Mouse (Mus musculus): ENCODE measurements around the gene Rnf216. TPM values are rescaled to one million over a fixed set of nuclear protein-coding genes. Genes with fewer than 3 reads are reported as not detected.

Rnf216 gene
- polyA plus RNA-seq, 2 experiments = 9.7 to 10.8 TPM

- H3K27ac ChIP-seq = peak overlapping the region; percentile 95
- no peaks in the 10 kb centered on the region; the same call in none of the 2 replicates for H3K36me3 ChIP-seq (replicated peaks; ENCODE audit: control insufficient read depth, insufficient read depth, low read depth)
- H3K9me3 ChIP-seq (ENCODE audit: control insufficient read depth, low read length) = no peaks in the 10 kb centered on the region
- peak; percentile 83 for ATAC-seq (ENCODE audit: insufficient read depth)
- H3K4me1 ChIP-seq (replicated peaks; ENCODE audit: control insufficient read depth in 2 of 2, insufficient read depth in 2 of 2, low read length in 1 of 2) = peaks cover 86 to 88% of the 10 kb centered on the region in 2 experiments
- H3K4me2 ChIP-seq (ENCODE audit: low read depth) = peak overlapping the region; percentile 79
- DNase-seq (ENCODE audit: low read depth in 3 of 3, low spot score in 3 of 3) = peak; percentile 83 to 88 (median 88)
- TF ChIP-seq CTCF (IDR thresholded peaks at IDR 0.05; ENCODE audit: low read depth) (no peak), EP300 (IDR thresholded peaks at IDR 0.05; ENCODE audit: low read depth) (peak; percentile 98)
- H3K9ac ChIP-seq (replicated peaks) = peak overlapping the region; percentile 67
- no peaks in the 10 kb centered on the region for H3K27me3 ChIP-seq (ENCODE audit: control insufficient read depth, insufficient read depth, low read length)
- 1% methylated on average over 2 of the region's 2 CpGs for WGBS (ENCODE audit: insufficient replicate concordance)
- H3K4me3 ChIP-seq (ENCODE audit: insufficient read depth in 1 of 2, low read depth in 2 of 2, low read length in 2 of 2) = peak overlapping the region in 1 of 2 experiments; percentile 27; a peak in 3 of 4 replicates
Measured at GRCm38 (mm10) chr5:143058208-143058607, 54.6 kb downstream of the Rnf216 start.

- no peak overlapping the region; a peak in 1 of 4 replicates for H3K4me3 ChIP-seq (ENCODE audit: insufficient read depth in 1 of 2, low read depth in 2 of 2, low read length in 2 of 2)
- TF ChIP-seq EP300 (IDR thresholded peaks at IDR 0.05; ENCODE audit: low read depth) = no peak
- no peak for TF ChIP-seq CTCF (IDR thresholded peaks at IDR 0.05; ENCODE audit: low read depth)
- peak overlapping the region; percentile 34 for H3K9ac ChIP-seq (replicated peaks)
- H3K27ac ChIP-seq = peak overlapping the region; percentile 95
- H3K27me3 ChIP-seq (ENCODE audit: control insufficient read depth, insufficient read depth, low read length) = no peaks in the 10 kb centered on the region
- ATAC-seq (ENCODE audit: insufficient read depth) (no peak), DNase-seq (ENCODE audit: low read depth in 3 of 3, low spot score in 3 of 3) (no peak)
- WGBS (ENCODE audit: insufficient replicate concordance) = 41% methylated on average over 1 of the region's 1 CpGs
- H3K4me2 ChIP-seq (ENCODE audit: low read depth) = peak overlapping the region; percentile 79
- H3K36me3 ChIP-seq (replicated peaks; ENCODE audit: control insufficient read depth, insufficient read depth, low read depth) = no peaks in the 10 kb centered on the region; the same call in none of the 2 replicates
- H3K9me3 ChIP-seq (ENCODE audit: control insufficient read depth, low read length) = no peaks in the 10 kb centered on the region
- peaks cover 90 to 92% of the 10 kb centered on the region in 2 experiments for H3K4me1 ChIP-seq (replicated peaks; ENCODE audit: control insufficient read depth in 2 of 2, insufficient read depth in 2 of 2, low read length in 1 of 2)
Measured at GRCm38 (mm10) chr5:143057753-143058152, 55.0 kb downstream of the Rnf216 start.

- Histone ChIP-seq H3K4me2 (ENCODE audit: low read depth) (0 out of 2 replicates have a peak overlapping the region, but pooled peaks have one; percentile 2), H3K9me3 (ENCODE audit: control insufficient read depth, low read length) (no peaks in the 10 kb centered on the region), H3K4me1 (replicated peaks; ENCODE audit: control insufficient read depth in 2 of 2, insufficient read depth in 2 of 2, low read length in 1 of 2) (peaks cover 95 to 98% of the 10 kb centered on the region in 2 experiments), H3K36me3 (replicated peaks; ENCODE audit: control insufficient read depth, insufficient read depth, low read depth) (no peaks in the 10 kb centered on the region; the same call in 1 of the 2 replicates), H3K9ac (replicated peaks) (no peak overlapping the region; the same call in 1 of the 2 replicates), H3K27me3 (ENCODE audit: control insufficient read depth, insufficient read depth, low read length) (no peaks in the 10 kb centered on the region), H3K4me3 (ENCODE audit: insufficient read depth in 1 of 2, low read depth in 2 of 2, low read length in 2 of 2) (no peak overlapping the region), H3K27ac (peak overlapping the region; percentile 95)
- no peak for ATAC-seq (ENCODE audit: insufficient read depth)
- TF ChIP-seq CTCF (IDR thresholded peaks at IDR 0.05; ENCODE audit: low read depth) (no peak), EP300 (IDR thresholded peaks at IDR 0.05; ENCODE audit: low read depth) (no peak)
- no peak for DNase-seq (ENCODE audit: low read depth in 3 of 3, low spot score in 3 of 3)
- 66% methylated on average over 4 of the region's 4 CpGs for WGBS (ENCODE audit: insufficient replicate concordance)
Measured at GRCm38 (mm10) chr5:143056191-143056880, 56.5 kb downstream of the Rnf216 start.

- no peaks in the 10 kb centered on the region for H3K9me3 ChIP-seq (ENCODE audit: control insufficient read depth, low read length)
- H3K27me3 ChIP-seq (ENCODE audit: control insufficient read depth, insufficient read depth, low read length) = no peaks in the 10 kb centered on the region
- 2% methylated on average over 3 of the region's 3 CpGs for WGBS (ENCODE audit: insufficient replicate concordance)
- TF ChIP-seq EP300 (IDR thresholded peaks at IDR 0.05; ENCODE audit: low read depth) (peak; percentile 41), CTCF (IDR thresholded peaks at IDR 0.05; ENCODE audit: low read depth) (no peak)
- peaks cover 94 to 97% of the 10 kb centered on the region in 2 experiments for H3K4me1 ChIP-seq (replicated peaks; ENCODE audit: control insufficient read depth in 2 of 2, insufficient read depth in 2 of 2, low read length in 1 of 2)
- no peaks in the 10 kb centered on the region; the same call in 1 of the 2 replicates for H3K36me3 ChIP-seq (replicated peaks; ENCODE audit: control insufficient read depth, insufficient read depth, low read depth)
- H3K9ac ChIP-seq (replicated peaks) = peak overlapping the region; percentile 23
- DNase-seq (ENCODE audit: low read depth in 3 of 3, low spot score in 3 of 3) = peak in 2 of 3 experiments; percentile 52 to 66
- peak overlapping the region; percentile 45 for H3K4me2 ChIP-seq (ENCODE audit: low read depth)
- H3K4me3 ChIP-seq (ENCODE audit: insufficient read depth in 1 of 2, low read depth in 2 of 2, low read length in 2 of 2) = no peak overlapping the region
- peak overlapping the region; percentile 95 for H3K27ac ChIP-seq
- no peak for ATAC-seq (ENCODE audit: insufficient read depth)
Measured at GRCm38 (mm10) chr5:143055501-143056125, 57.2 kb downstream of the Rnf216 start.

GRCm38 (mm10) chr5:143054703-143055102 lies 58.1 kb downstream of the Rnf216 start:
- Histone ChIP-seq H3K36me3 (replicated peaks; ENCODE audit: control insufficient read depth, insufficient read depth, low read depth) (no peaks in the 10 kb centered on the region; the same call in 1 of the 2 replicates), H3K27me3 (ENCODE audit: control insufficient read depth, insufficient read depth, low read length) (no peaks in the 10 kb centered on the region), H3K4me1 (replicated peaks; ENCODE audit: control insufficient read depth in 2 of 2, insufficient read depth in 2 of 2, low read length in 1 of 2) (peaks cover 95 to 97% of the 10 kb centered on the region in 2 experiments), H3K4me2 (ENCODE audit: low read depth) (no peak overlapping the region), H3K9ac (replicated peaks) (peak overlapping the region; percentile 34), H3K9me3 (ENCODE audit: control insufficient read depth, low read length) (no peaks in the 10 kb centered on the region), H3K27ac (peak overlapping the region; percentile 96), H3K4me3 (ENCODE audit: insufficient read depth in 1 of 2, low read depth in 2 of 2, low read length in 2 of 2) (no peak overlapping the region)
- WGBS (ENCODE audit: insufficient replicate concordance) = 41% methylated on average over 2 of the region's 2 CpGs
- ATAC-seq (ENCODE audit: insufficient read depth) (no peak), DNase-seq (ENCODE audit: low read depth in 3 of 3, low spot score in 3 of 3) (no peak)
- TF ChIP-seq EP300 (IDR thresholded peaks at IDR 0.05; ENCODE audit: low read depth) = no peak
- TF ChIP-seq CTCF (IDR thresholded peaks at IDR 0.05; ENCODE audit: low read depth) = peak; percentile 60
